Mouse (Mus musculus): ENCODE measurements around the gene March4.

DNA sequence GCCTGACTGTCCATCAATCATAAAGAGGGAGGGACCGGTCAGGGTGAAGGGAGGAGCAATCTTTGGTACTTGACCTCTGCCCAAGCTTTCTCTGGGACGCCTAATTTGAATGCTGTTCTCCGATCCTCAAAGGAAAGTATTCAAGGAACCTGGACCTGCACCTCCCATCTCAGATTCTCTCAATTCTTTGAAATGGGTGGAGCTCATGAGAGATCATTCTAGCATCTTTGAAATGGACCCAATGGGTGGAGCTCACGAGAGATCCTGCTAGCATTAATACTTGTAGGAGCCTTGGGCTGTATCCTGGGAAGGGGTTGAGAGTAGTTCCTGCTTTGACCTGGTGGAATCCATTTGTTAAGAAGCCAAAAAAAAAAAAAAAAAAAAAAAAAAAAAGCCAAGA is 110.3 kb downstream of the March4 start:
- TF ChIP-seq CTCF (IDR thresholded peaks at IDR 0.05; ENCODE audit: low read depth) (no peak), EP300 (optimal IDR thresholded peaks at IDR 0.05) (no peak)
